24 mouse cellular contexts compared by ENCODE assay signal in genomic region chr16:76626142-76626541, GRCm38 (mm10).
DNase-seq lines count a peak whose midpoint lies in the region; ATAC-seq and TF ChIP-seq lines count a peak whose summit lies in the region.
"Had no signal": no experiment of that assay in that cellular context is flagged by ENCODE, and none has a peak within 500 bp of the region (broad histone marks: within the 10 kb centered on the region; RNA-seq: fewer than 3 reads in every experiment).

No protein-coding gene starts in this region.

- no peak for TF ChIP-seq CTCF in kidney, adult 2 months (conservative IDR thresholded peaks at IDR 0.05; ENCODE audit: insufficient read depth, insufficient read length, low read depth, low read length)

- no peak overlapping the region for H3K4me3 ChIP-seq in kidney, adult 2 months (ENCODE audit: insufficient read depth, low read depth, low read length)
- no peak overlapping the region for H3K4me3 ChIP-seq in kidney, embryonic 14.5 days (ENCODE audit: low read length)
- H3K4me3 ChIP-seq in embryonic facial prominence, embryonic 11.5 days (ENCODE audit: low read depth, low read length) = no peak overlapping the region
- H3K4me3 ChIP-seq: erythroblast, embryonic 14.5 days; gastrocnemius, adult 2 months; intestine, embryonic 15.5 days; layer of hippocampus, adult 2 months; left cerebral cortex, adult 2 months; midbrain, embryonic 12.5 days; myocyte had no signal

- no peaks in the 10 kb centered on the region for H3K36me3 ChIP-seq in kidney, adult 2 months (ENCODE audit: control insufficient read depth, insufficient read depth, low read length)
- no peaks in the 10 kb centered on the region for H3K36me3 ChIP-seq in kidney, embryonic 14.5 days (ENCODE audit: control insufficient read depth, insufficient read depth, low read length)
- H3K36me3 ChIP-seq in embryonic facial prominence, embryonic 11.5 days (replicated peaks; ENCODE audit: control insufficient read depth, insufficient read depth, low read depth, low read length) = no peaks in the 10 kb centered on the region
- H3K36me3 ChIP-seq: G1E; intestine, embryonic 15.5 days; midbrain, embryonic 12.5 days had no signal

- H3K4me2 ChIP-seq in kidney, embryonic 14.5 days (replicated peaks; ENCODE audit: low read depth, low read length) = no peak overlapping the region
- H3K4me2 ChIP-seq in embryonic facial prominence, embryonic 11.5 days (ENCODE audit: low read depth, low read length) = no peak overlapping the region
- H3K4me2 ChIP-seq: hindbrain, embryonic 14.5 days; intestine, embryonic 15.5 days; midbrain, embryonic 12.5 days had no signal

- no peak for TF ChIP-seq POLR2A in kidney, adult 2 months (IDR thresholded peaks at IDR 0.05; ENCODE audit: low read depth, low read length)

- intact Hi-C loops in heart, postnatal 25 days (cut with DNase I) = no loop called here

- no peak overlapping the region for H3K27ac ChIP-seq in kidney, adult 2 months (ENCODE audit: insufficient read depth, low read depth, low read length)
- no peak overlapping the region for H3K27ac ChIP-seq in kidney, embryonic 14.5 days (ENCODE audit: low read depth, low read length)
- H3K27ac ChIP-seq in embryonic facial prominence, embryonic 11.5 days (replicated peaks; ENCODE audit: low read depth, low read length) = no peak overlapping the region
- H3K27ac ChIP-seq: gastrocnemius, adult 2 months; hindbrain, embryonic 14.5 days; intestine, embryonic 15.5 days; layer of hippocampus, adult 2 months; left cerebral cortex, adult 2 months; liver, embryonic 14.5 days; macrophage; midbrain, embryonic 12.5 days had no signal

- DNase-seq in heart, adult 11 months = peak; percentile 93
- no peak for DNase-seq in heart, postnatal 25 days (ENCODE audit: low spot score)
- peak; percentile 50 for DNase-seq in kidney, adult 2 months
- DNase-seq in embryonic facial prominence, embryonic 11.5 days (ENCODE audit: low spot score) = peak; percentile 55
- DNase-seq in kidney, postnatal 10 days = peak; percentile 24
- DNase-seq in urinary bladder, postnatal 4 days (ENCODE audit: low spot score in 2 of 2) = no peak
- DNase-seq in left cerebral cortex, adult 9 months (ENCODE audit: low spot score in 2 of 2) = no peak
- DNase-seq: cerebellum, adult 9-10 months; gastrocnemius, adult 2 months; retina, postnatal 1 day; right cerebral cortex, postnatal 4 days; thymus, postnatal 25 days had no signal

- H3K4me1 ChIP-seq in kidney, adult 2 months (ENCODE audit: control insufficient read depth, insufficient read depth, low read length) = peaks cover 2% of the 10 kb centered on the region; the same call in 1 of the 2 replicates
- peaks cover 4% of the 10 kb centered on the region; the same call in 1 of the 2 replicates for H3K4me1 ChIP-seq in kidney, embryonic 14.5 days (ENCODE audit: control insufficient read depth, insufficient read depth, low read length)
- H3K4me1 ChIP-seq in embryonic facial prominence, embryonic 11.5 days (ENCODE audit: control insufficient read depth, insufficient read depth, low read length) = no peaks in the 10 kb centered on the region
- H3K4me1 ChIP-seq: intestine, embryonic 15.5 days; midbrain, embryonic 12.5 days had no signal

- H3K9ac ChIP-seq in kidney, embryonic 14.5 days (ENCODE audit: low read depth, low read length) = no peak overlapping the region
- no peak overlapping the region for H3K9ac ChIP-seq in embryonic facial prominence, embryonic 11.5 days (replicated peaks; ENCODE audit: low read length)
- H3K9ac ChIP-seq: hindbrain, embryonic 14.5 days; intestine, embryonic 15.5 days; liver, embryonic 14.5 days; midbrain, embryonic 12.5 days had no signal

- no peaks in the 10 kb centered on the region for H3K9me3 ChIP-seq in kidney, embryonic 14.5 days (ENCODE audit: control insufficient read depth, low read length)
- H3K9me3 ChIP-seq in embryonic facial prominence, embryonic 11.5 days (replicated peaks; ENCODE audit: control insufficient read depth, low read length) = no peaks in the 10 kb centered on the region
- H3K9me3 ChIP-seq: G1E; intestine, embryonic 15.5 days; midbrain, embryonic 12.5 days had no signal

- ATAC-seq in kidney, embryonic 14.5 days (ENCODE audit: low FRiP score, low TSS enrichment) = no peak
- no peak for ATAC-seq in embryonic facial prominence, embryonic 11.5 days (replicated peaks; ENCODE audit: insufficient number of reproducible peaks, low FRiP score, low TSS enrichment, low read depth)
- ATAC-seq: CD4-positive, CD25-positive, alpha-beta regulatory T cell, adult 4 months; intestine, embryonic 15.5 days had no signal

- WGBS in kidney, adult 2 months = 35% methylated on average over 4 of the region's 4 CpGs
- WGBS in kidney, embryonic 14.5 days = 16% methylated on average over 4 of the region's 4 CpGs
- 19% methylated on average over 4 of the region's 4 CpGs for WGBS in embryonic facial prominence, embryonic 11.5 days

- no peaks in the 10 kb centered on the region for H3K27me3 ChIP-seq in kidney, adult 2 months (replicated peaks; ENCODE audit: control insufficient read depth, insufficient read depth, low read length)
- H3K27me3 ChIP-seq in kidney, embryonic 14.5 days (ENCODE audit: control insufficient read depth, insufficient read depth, low read length) = no peaks in the 10 kb centered on the region
- H3K27me3 ChIP-seq in embryonic facial prominence, embryonic 11.5 days (ENCODE audit: control insufficient read depth, insufficient read depth, low read length) = no peaks in the 10 kb centered on the region
- H3K27me3 ChIP-seq: intestine, embryonic 15.5 days; midbrain, embryonic 12.5 days had no signal

Comparison
In these comparisons a context has a peak if more than half of its experiments do, and no peak if none do; other contexts are left out.
1. DNase-seq: peak in heart, adult 11 months (single experiment), kidney, adult 2 months (single experiment), embryonic facial prominence, embryonic 11.5 days (single experiment) and kidney, postnatal 10 days (single experiment); none in heart, postnatal 25 days (single experiment), urinary bladder, postnatal 4 days (0 of 2) and left cerebral cortex, adult 9 months (0 of 2).